Mouse (Mus musculus) hindbrain, embryonic 16.5 days (tissue): Measurements from ENCODE around the gene Fcrl1. TPM values are rescaled to one million over a fixed set of nuclear protein-coding genes. Genes with fewer than 3 reads are reported as not detected.
"Not testable (repeated sequence)": the region's sequence is repeated elsewhere in the genome, so short reads cannot be mapped to it uniquely, and the experiment has no call there.

Experiments
- ATAC-seq: fragments of 200-750 bp; cut with Nextera tagmentation; 2 replicates; pipeline ENCODE4 v1.8.0; 2017; ENCODE audit warnings: moderate TSS enrichment, moderate library complexity
- H3K27ac ChIP-seq: fragments of 300-500 bp; sonication (generic); 2 replicates; pipeline ENCODE4 v1.5.1; 2014; ENCODE audit warnings: low read depth, mild to moderate bottlenecking, control low read depth, low read length, moderate library complexity
- H3K27me3 ChIP-seq: fragments of 300-500 bp; sonication (generic); replicated peaks from 2 replicates; pipeline ENCODE4 v1.6.1; 2014; ENCODE audit warnings: low read length; ENCODE audit not compliant: control insufficient read depth, insufficient read depth
- H3K36me3 ChIP-seq: fragments of 300-500 bp; sonication (generic); 2 replicates; pipeline ENCODE4 v1.6.1; 2014; ENCODE audit warnings: mild to moderate bottlenecking, low read length, moderate library complexity, mixed read lengths; ENCODE audit not compliant: control insufficient read depth, insufficient read depth
- H3K4me1 ChIP-seq: fragments of 300-500 bp; sonication (generic); 2 replicates; pipeline ENCODE4 v1.6.1; 2014; ENCODE audit warnings: low read depth, low read length; ENCODE audit not compliant: control insufficient read depth, insufficient read depth
- H3K4me2 ChIP-seq: fragments of 300-500 bp; sonication (generic); 2 replicates; pipeline ENCODE4 v1.6.1; 2014; ENCODE audit warnings: mild to moderate bottlenecking, low read length, control low read depth, moderate library complexity
- H3K4me3 ChIP-seq: fragments of 300-500 bp; sonication (generic); 2 replicates; pipeline ENCODE4 v1.5.1; 2014; ENCODE audit warnings: mild to moderate bottlenecking, low read length, control low read depth, moderate library complexity
- H3K9ac ChIP-seq: fragments of 300-500 bp; sonication (generic); 2 replicates; pipeline ENCODE4 v1.6.1; 2014; ENCODE audit warnings: low read depth, mild to moderate bottlenecking, control low read depth, low read length, moderate library complexity
- H3K9me3 ChIP-seq: fragments of 300-500 bp; sonication (generic); 2 replicates; pipeline ENCODE4 v1.6.1; 2014; ENCODE audit warnings: mild to moderate bottlenecking, low read length, moderate library complexity; ENCODE audit not compliant: control insufficient read depth
- WGBS: fragments of 180-500 bp; shearing (Covaris S2); extraction: QIAGEN DNeasy Blood & Tissue Kit; methylation state at CpG from one replicate; pipeline ENCODE4 v1.1.7; 2014; 5-methylcytosine and 5-hydroxymethylcytosine counted together
- polyA plus RNA-seq: library from polyadenylated mRNA; unstranded; fragments of >200 nt; fragmentation: Nextera tagmentation; extraction: Ambion mirVana; gene quantifications from 2 replicates; pipeline ENCODE4 v1.2.1, GENCODE M21; 2015

The Fcrl1 gene
- 0.35 TPM in 1 of 2 replicates, not detected in the other for polyA plus RNA-seq

- Histone ChIP-seq H3K9ac (no peak within 1 kb of the TSS), H3K4me3 (no peak within 1 kb of the TSS), H3K4me2 (no peak within 1 kb of the TSS), H3K9me3 (no peaks in the 10 kb centered on the region), H3K36me3 (no peaks in the 10 kb centered on the region), H3K4me1 (no peaks in the 10 kb centered on the region), H3K27me3 (no peaks in the 10 kb centered on the region), H3K27ac (no peak within 1 kb of the TSS)
- 85% methylated on average over 18 of the region's 18 CpGs for WGBS
- no peak for ATAC-seq
Observed at GRCm38 (mm10) chr3:87376195-87377165, at the start of gene Fcrl1. Gene Fcrl1 (plus strand): TSS chr3:87376387.

DNA sequence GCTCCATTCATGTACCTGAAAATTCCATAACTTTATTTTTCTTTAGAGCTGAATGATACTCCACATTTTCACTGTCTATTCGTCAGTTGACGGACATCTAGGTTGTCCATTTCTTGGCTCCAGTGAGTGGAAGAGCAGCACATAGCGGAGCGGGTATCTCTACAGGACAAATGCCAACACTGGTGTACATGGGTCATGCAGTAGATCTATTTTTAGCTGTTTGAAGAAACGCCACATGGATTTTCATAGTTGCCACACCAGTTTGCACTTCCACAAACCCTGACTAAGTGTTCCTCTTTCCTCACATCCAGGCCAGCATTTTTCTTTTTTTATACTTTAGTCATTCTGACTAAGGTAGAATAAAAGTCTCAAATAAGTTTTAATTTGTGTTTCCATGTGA, 38.3 kb upstream of the Fcrl1 start:
- ATAC-seq: no peak
- Histone ChIP-seq H3K4me3 (no peak overlapping the region), H3K4me1 (no peaks in the 10 kb centered on the region), H3K27ac (no peak overlapping the region), H3K36me3 (no peaks in the 10 kb centered on the region), H3K9me3 (no peaks in the 10 kb centered on the region), H3K4me2 (no peak overlapping the region), H3K27me3 (no peaks in the 10 kb centered on the region), H3K9ac (no peak overlapping the region)
- 87% methylated on average over 5 of the region's 5 CpGs for WGBS

DNA sequence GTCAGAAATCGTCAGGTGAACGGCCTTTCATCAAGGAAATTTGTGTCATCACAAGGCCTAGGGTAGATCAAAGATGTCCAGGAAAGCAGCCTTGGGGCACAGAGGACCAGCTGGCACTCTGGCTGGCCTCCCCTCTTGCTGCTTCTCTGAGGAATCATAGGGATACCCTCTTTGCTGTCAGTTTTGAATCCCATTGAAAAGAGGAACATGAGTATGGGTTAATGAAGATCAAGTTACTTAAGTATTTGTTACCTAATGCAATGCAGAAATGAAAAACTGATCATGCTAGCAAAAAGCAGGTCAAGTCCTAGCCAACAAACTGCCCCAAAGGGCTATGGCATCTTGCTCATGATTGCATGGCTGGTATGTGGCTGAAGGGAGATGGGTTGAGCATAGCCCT, 25.2 kb upstream of the Fcrl1 start:
- not testable (repeated sequence) for H3K36me3 ChIP-seq, H3K9ac ChIP-seq, H3K9me3 ChIP-seq, H3K27ac ChIP-seq, ATAC-seq, H3K27me3 ChIP-seq, H3K4me3 ChIP-seq, H3K4me2 ChIP-seq, H3K4me1 ChIP-seq
- WGBS: 93% methylated on average over 2 of the region's 2 CpGs

DNA sequence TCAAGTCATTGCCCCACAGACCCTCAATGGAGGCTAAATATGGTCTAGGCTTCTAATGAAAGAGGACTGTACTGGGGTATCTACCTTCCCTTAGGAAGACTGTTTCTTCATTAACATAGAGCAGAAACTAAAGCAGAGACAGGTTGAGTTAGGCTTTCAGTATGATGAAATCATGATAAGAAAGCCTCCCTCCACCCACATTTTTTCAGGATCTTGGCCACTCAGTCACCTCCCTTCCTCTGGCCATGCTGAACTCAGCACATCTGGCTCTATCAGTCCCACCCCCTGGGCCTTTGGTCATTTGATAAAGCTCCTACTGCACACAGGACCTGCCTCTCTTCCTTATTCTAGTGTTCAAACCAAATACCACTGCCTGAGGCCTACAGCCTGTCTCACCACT, 18.6 kb upstream of the Fcrl1 start, which contains the start of gene Cd5l:
TSS of gene Cd5l (plus strand) at position 301 of the 400 bp plus-strand sequence.
- Histone ChIP-seq H3K27ac (no peak within 1 kb of the TSS), H3K36me3 (no peaks in the 10 kb centered on the region), H3K27me3 (no peaks in the 10 kb centered on the region), H3K9me3 (no peaks in the 10 kb centered on the region), H3K4me3 (no peak within 1 kb of the TSS), H3K4me2 (no peak within 1 kb of the TSS), H3K4me1 (no peaks in the 10 kb centered on the region), H3K9ac (no peak within 1 kb of the TSS)
- no peak for ATAC-seq

- Histone ChIP-seq H3K9ac (no peak overlapping the region), H3K27ac (no peak overlapping the region), H3K9me3 (no peaks in the 10 kb centered on the region), H3K36me3 (no peaks in the 10 kb centered on the region), H3K27me3 (no peaks in the 10 kb centered on the region), H3K4me3 (no peak overlapping the region), H3K4me2 (no peak overlapping the region), H3K4me1 (no peaks in the 10 kb centered on the region)
- ATAC-seq: no peak
Observed at GRCm38 (mm10) chr3:87359215-87359614, 17.0 kb upstream of the Fcrl1 start.

DNA sequence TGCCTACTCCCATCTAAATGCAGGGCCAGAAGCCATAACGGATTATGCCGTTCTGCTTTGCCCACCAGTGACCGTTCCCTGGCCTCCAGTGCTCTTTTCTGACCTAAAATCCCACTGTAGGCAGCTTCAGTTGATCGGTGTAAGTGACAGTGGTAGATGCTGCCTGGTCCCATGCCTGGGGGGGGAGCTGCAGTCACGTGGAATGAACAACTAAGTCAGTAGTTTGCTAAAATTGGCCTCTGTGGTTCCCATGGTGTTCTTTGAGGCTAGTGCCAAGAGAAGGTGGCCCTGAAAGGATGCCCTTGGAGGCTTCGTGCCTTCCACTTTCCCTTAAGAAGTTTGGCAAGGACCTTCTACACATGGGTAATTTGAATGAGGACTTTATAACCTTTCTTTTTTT, 15.7 kb upstream of the Fcrl1 start:
- no peaks in the 10 kb centered on the region for H3K27me3 ChIP-seq
- ATAC-seq: no peak
- no peaks in the 10 kb centered on the region for H3K36me3 ChIP-seq
- no peak overlapping the region for H3K4me3 ChIP-seq
- no peak overlapping the region for H3K9ac ChIP-seq
- WGBS: 85% methylated on average over 6 of the region's 6 CpGs
- no peak overlapping the region for H3K4me2 ChIP-seq
- H3K9me3 ChIP-seq: no peaks in the 10 kb centered on the region
- no peaks in the 10 kb centered on the region for H3K4me1 ChIP-seq
- no peak overlapping the region for H3K27ac ChIP-seq

DNA sequence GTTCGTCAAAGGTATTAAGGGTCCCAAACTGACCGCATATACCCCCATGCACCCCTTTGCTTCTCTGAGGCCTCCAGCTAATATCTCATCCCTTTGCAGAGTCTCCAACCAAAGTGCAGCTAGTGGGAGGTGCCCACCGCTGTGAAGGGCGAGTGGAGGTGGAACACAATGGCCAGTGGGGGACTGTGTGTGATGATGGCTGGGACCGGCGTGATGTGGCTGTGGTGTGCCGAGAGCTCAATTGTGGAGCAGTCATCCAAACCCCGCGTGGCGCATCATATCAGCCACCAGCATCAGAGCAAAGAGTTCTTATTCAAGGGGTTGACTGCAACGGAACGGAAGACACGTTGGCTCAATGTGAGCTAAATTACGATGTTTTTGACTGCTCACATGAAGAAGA, 10.5 kb upstream of the Fcrl1 start:
- no peak for ATAC-seq
- Histone ChIP-seq H3K9ac (no peak overlapping the region), H3K4me3 (no peak overlapping the region), H3K4me2 (no peak overlapping the region), H3K27me3 (no peaks in the 10 kb centered on the region), H3K4me1 (no peaks in the 10 kb centered on the region), H3K36me3 (no peaks in the 10 kb centered on the region), H3K27ac (no peak overlapping the region), H3K9me3 (no peaks in the 10 kb centered on the region)
- WGBS: 93% methylated on average over 14 of the region's 14 CpGs

DNA sequence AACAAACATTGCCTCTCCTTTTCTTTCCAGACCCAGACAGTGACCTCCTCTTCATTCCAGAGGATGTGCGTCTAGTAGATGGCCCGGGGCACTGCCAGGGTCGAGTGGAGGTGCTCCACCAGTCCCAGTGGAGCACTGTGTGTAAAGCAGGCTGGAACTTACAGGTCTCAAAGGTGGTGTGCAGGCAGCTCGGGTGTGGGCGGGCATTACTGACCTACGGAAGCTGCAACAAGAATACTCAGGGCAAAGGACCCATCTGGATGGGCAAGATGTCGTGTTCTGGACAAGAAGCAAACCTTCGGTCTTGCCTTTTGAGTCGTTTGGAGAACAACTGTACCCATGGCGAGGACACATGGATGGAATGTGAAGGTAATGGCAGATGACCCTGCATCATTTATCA, 8.7 kb upstream of the Fcrl1 start:
- Histone ChIP-seq H3K36me3 (no peaks in the 10 kb centered on the region), H3K27ac (no peak overlapping the region), H3K4me1 (no peaks in the 10 kb centered on the region), H3K4me2 (no peak overlapping the region), H3K4me3 (no peak overlapping the region), H3K9ac (no peak overlapping the region), H3K27me3 (no peaks in the 10 kb centered on the region), H3K9me3 (no peaks in the 10 kb centered on the region)
- no peak for ATAC-seq
- 84% methylated on average over 10 of the region's 10 CpGs for WGBS

DNA sequence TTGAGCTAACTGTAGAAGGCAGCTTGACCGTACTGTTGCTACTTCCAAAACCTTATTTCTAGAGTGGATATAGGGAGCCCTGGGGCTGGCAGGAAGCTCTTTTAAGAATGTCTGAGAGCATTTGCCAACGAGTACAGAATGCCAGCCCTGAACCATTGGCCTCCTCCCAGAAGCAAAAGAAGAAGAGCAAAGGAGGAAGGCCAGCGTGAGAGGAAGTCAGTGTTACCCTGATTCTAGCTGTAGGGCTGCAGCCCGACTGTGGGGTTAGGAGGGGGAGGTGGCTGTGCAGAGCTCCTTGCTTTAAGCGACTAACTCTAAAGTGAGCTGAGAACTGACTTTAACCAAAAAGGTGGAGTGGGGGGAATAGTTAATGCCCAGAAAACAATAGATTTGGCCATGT, 7.0 kb upstream of the Fcrl1 start:
- no peak overlapping the region for H3K9ac ChIP-seq
- ATAC-seq: no peak
- no peak overlapping the region for H3K27ac ChIP-seq
- no peaks in the 10 kb centered on the region for H3K36me3 ChIP-seq
- no peaks in the 10 kb centered on the region for H3K4me1 ChIP-seq
- H3K4me2 ChIP-seq: no peak overlapping the region
- WGBS: 76% methylated on average over 5 of the region's 5 CpGs
- H3K4me3 ChIP-seq: no peak overlapping the region
- no peaks in the 10 kb centered on the region for H3K9me3 ChIP-seq
- no peaks in the 10 kb centered on the region for H3K27me3 ChIP-seq
